Mouse (Mus musculus): ENCODE measurements around the gene Opcml. TPM values are rescaled to one million over a fixed set of nuclear protein-coding genes. Genes with fewer than 3 reads are reported as not detected.

Gene Opcml
- total RNA-seq, 2 experiments from 2014 or later, result 1.0 to 1.1 TPM

DNA sequence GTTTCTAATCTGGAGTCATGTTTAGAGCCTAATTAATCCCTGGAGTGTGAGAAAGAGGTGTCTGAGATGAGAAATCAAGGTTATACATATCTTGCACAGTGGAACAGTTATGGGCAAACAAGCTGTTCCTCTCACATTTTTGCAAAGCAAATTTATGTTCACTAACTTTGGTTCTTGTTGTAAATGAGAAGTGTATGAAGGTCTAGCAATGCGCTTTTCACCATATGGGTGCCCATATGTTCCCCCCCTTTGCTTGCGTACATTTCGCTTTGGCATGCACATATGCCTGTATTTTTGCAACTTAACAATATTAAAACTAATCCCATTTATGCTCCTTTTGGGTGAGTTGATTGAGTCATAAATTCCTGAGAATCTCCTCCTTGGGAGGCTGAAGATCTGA is 1031.5 kb downstream of the Opcml start:
- no peak for DNase-seq
- intact Hi-C loops (cut with DNase I), result no loop called here

DNA sequence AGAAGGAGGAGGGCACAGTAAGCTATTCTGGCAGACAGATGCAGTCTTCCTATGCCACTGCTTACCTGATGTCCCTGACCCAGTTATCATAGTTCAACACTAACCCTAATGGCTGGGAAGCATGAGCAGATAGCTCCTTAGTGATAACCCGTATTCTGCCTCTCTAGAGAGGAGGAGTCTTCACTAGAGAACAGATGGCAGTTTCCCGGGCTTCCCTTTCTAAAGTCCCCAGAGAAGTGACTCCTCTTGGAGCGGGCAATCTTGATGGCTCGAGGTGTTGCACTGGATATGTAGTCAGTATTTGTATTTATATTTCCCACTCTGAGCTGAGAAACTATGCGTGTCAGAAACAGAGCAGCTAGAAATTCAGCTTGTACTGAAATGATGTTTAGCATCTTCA is 1031.9 kb downstream of the Opcml start:
- intact Hi-C loops (cut with DNase I), result no loop called here
- no peak for DNase-seq

DNA sequence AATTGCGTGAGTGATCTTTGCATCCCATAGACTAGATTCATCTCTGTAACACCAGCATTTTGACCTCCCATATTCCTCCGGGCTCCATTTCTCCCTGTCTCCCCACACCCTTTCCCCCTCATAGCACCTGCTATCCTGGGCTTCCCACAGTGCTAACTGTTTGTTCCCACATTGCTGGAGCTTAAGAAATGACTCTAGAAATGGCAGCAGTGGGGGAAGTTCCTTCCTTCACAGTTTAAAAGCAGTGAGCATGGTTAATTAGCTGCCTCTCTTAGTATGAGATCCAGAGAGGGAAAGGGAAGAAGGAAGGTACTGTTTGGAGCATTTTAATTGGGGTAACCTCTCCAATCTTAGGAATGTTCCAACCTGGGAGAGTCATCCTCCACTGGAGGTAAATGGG is 1035.2 kb downstream of the Opcml start:
- intact Hi-C loops (cut with DNase I), result no loop called here
- DNase-seq, result no peak

DNA sequence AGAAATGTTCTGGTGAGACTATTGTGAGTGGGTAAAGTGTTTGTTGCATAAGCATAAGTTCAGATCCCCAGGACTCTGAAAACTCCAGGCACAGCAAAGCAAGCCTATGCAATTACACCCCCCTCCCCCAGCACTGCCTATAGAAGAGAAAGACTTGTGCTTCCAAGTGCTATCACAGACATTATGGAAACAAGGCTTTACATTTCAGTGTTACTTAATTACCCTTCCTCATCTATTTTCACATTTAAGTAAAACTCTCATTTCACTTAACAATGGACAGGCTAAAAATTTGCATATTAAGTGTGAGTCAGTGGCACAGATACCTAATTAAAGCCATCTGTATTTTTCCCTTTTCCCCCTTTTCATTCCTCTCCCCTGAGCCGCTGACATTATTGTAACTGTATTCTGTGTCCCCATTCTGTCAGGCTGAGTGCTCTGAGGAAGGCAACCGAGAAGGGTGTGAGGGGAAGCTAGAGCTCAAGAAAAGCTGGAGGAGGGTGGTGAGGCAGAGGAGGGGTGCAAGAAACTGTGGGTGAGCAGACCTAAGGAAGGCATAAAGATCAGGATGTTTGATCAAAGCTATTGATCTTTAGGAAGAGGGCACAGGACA is 1055.5 kb downstream of the Opcml start:
- intact Hi-C loops (cut with DNase I), result no loop called here
- DNase-seq, result no peak

DNA sequence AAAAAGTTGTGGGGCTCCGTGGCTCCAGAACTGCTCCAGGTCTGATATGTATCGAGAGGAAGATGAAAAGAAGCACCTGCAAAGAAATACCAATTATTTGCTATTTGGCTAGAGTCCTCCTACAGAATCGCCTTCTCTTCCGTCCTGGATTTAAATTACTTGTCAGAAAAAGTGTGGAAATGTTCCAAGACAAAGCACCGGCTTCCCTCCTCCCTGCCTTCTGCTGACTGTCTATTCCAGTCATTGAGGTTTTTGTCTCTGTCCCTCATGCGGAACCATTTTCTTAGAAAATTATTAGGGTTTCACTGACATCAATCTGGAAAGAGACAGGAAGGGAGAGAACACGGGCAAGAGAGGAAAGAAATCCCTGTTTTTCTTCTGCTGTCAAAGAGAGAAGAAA is 1065.3 kb downstream of the Opcml start:
- intact Hi-C loops (cut with DNase I), result no loop called here
- no peak for DNase-seq

DNA sequence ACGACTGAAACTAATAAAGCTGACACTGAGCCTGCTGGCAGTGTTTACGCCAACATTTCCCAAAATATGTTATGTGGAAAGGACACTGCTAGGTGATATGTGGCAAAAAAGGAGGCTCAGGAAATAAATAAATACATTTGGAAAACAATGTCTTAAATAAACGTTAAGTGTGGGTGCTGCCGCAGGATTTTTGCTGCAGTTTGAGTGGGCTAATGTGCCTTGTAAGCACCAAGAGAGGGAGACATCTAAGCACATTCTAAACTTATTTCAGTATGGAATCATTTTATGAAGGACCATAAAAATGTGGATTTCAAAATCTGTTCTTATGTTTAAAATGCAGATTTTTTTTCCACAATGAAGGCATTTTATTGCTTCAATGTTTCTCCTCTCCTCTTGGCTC is 1071.4 kb downstream of the Opcml start:
- intact Hi-C loops (cut with DNase I), result no loop called here
- DNase-seq, result no peak

DNA sequence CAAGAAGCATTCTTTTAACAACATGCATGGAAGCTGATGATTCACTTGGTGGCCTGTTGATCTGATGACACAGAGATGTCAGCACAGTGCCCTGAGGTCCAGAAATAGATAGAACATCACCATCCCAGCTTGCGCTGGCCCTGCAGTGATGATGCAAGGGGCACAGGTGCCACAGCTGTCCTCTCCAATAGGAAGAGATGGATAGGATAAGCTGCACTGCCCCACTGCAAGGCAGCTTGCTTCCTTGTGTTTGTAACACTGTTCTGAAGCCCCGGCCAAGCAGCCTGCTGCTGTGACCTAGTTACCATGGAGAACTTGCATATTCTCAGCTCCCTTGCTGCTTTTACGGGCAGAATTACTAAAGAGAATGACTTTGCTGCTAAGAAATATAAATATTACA is 1076.7 kb downstream of the Opcml start:
- no peak for DNase-seq
- intact Hi-C loops (cut with DNase I), result no loop called here

DNA sequence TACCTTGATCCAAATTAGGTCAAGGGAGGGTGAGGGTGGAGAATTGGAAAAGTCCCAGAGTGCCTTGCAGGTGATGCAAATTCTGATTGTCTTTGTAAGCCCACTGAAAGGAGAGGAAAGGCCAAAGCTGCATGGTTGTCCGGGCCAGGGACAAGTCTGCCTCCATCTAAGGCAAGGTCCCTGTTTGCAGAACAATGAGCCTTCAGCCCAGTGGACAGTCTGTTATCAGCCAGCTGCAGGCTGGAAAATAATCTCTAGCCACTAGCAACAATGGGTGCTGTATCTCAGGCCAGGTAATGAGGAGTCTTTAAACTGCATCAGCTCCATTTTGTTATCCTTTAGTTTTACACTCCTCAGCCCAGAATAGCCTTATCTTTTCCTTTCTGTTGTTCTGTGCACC is 1079.9 kb downstream of the Opcml start:
- DNase-seq, result no peak
- intact Hi-C loops (cut with DNase I), result no loop called here

DNA sequence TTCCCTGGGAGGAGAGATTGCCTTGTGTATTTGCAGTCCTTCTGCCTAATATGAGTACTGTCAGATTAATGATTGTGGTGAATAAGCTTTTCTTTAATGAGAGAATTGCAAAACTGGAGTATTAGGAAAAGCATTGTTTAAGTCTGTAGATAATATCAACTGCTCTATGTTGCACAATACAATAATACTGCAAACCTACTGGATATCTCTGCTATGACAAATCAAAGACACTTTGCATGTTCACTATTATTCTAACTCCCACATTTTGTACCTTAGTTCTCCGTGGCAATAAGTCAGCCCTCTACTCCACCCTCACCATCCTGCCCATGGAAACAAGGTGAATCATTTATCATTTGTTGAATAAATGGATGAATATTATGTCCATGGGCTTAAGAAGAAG is 1092.0 kb downstream of the Opcml start:
- no peak for DNase-seq
- intact Hi-C loops (cut with DNase I), result no loop called here

DNA sequence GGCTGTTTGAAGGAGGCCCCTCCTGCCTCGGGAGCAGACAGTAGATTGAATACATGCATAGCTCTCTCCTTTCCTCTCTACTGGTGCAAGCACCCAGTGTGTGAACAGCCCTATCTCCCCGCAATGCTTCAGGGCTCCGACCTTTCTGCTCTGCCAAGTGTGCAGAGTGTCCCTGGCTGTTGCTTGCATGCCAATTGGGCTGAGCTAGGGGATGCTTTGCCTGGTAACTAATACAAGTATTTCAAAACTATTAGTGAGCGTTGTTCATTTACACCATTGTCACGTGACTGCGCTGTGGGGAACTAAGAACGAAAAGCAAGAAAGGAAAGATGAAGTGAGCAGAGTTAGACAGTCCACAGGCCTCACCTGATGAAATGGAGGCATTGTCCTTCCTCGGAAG is 1101.0 kb downstream of the Opcml start:
- DNase-seq, result peak in 1 of 2 experiments; percentile 6
- intact Hi-C loops (cut with DNase I), result no loop called here

DNA sequence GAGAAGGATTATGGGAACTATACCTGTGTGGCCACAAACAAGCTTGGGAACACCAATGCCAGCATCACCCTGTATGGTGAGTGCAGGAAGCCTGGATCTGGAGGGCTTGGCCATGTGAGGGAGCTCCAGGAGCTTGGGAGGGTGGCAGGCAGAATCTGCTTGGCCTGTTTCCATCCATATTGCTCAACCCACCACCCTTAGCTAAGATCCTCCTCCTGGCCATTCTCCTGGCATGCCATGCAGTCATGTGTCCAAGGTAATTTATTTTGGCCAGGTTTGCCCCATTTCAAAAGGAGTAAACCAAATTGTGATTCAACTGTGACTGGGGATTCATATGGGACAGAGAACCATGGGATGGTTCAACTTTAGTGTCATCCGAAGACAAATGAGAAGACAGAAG is 1112.7 kb downstream of the Opcml start:
- DNase-seq, result no peak
- intact Hi-C loops (cut with DNase I), result no loop called here

DNA sequence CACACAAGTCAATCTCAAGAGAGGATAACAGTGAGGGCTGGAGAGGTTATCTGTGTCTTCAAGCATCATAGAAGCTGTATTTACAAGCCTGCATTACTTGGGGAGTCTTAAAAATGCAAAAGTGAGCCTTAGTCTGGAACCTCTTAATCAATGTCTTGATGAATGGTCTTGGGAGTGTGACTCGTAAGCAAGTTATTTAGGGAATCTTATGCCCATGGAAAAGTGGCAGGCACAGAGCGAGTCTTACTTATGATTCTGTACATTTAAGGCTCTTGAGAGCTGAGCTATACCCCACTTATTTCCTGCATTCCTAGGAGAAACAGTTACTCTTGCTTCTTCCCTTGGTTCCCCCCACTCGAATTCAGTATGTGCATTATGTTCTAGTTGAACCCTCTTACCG is 1119.2 kb downstream of the Opcml start:
- intact Hi-C loops (cut with DNase I), result no loop called here
- DNase-seq, result no peak

DNA sequence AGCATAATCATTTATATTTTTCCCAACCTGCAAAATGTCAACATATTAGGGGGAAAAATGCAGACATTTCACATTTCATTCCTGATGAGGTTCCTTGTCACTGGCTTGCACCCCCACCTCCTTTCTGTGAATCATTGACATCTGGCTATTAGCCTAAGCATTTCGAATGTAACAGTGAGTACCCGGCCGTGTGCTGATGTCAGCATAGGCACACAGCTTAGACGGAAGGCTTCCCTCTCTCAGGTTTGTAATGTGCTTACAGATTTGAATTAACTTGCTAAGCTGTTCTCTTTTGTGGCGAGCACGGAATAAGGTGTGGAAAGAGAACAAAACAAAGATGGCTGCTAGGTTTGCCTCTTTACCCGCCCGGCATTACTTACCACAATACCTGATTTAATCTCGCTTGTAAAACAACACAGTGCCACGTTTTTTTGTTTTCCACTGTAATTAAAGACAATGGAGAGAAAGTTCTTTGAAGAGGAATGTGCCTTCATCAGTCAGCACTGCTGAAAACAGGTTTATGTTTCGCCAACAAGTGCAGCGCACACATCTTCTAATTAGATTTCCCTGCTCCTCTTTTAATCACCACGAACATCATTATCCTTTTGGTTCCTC is 1121.1 kb downstream of the Opcml start:
- no peak for DNase-seq
- intact Hi-C loops (cut with DNase I), result no loop called here

DNA sequence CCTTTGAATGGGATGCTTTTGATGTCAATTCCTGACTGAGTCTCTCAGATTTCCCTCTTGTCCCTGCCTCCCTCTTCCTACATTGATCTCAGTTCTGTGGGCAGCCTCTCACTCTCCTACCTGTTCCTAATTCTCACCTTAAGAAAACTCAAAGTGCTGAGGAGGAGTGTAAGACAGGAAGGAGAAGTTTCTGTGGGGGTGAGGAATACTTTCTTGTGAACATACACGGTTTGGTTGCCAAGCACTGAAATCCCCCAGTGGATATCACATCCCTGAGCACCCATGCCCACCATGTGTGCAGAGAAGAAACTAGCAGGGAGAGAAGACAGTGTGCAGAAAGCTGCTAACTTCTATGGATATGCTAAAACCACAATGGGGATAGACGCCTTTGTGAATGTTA is 1141.5 kb downstream of the Opcml start:
- DNase-seq, result no peak
- intact Hi-C loops (cut with DNase I), result no loop called here

DNA sequence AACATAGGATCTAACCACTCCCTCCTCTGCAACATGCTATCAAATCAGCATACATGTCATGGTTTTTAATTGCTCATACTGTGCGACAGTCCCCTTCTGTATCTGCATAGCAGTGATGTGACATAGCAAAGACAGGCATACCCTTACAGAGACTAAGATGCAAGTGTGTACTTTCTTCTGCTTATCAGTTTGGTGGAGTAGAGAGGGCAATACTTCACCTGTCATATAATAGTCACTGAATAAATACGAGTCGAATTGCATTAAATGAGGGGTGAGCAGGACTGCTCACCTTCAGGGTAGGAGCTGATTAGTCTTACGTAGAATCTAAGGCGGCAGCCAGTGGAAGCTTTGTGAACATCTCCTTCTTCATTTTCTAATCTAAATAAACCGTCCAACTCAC is 1146.6 kb downstream of the Opcml start:
- intact Hi-C loops (cut with DNase I), result no loop called here
- DNase-seq, result no peak

DNA sequence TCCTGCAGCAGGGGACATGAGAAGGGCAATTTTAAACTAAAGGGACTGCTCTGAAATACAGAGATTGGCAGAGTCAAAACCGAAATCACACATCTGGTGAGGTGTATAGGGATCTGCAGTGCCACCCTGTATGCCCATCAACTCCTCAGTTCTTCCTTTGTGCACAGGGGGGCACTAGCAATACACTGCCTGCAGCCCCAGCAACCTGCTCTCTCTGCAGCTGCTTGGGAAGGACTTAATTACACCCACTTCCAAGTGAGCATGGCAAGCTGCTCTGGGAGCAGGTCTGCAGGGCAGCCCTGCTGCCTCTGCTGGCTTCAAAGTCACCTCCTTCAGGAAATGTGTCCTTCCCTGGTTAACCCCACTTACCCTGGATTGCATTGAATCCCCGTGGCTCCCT is 1147.4 kb downstream of the Opcml start:
- DNase-seq, result no peak
- intact Hi-C loops (cut with DNase I), result no loop called here

DNA sequence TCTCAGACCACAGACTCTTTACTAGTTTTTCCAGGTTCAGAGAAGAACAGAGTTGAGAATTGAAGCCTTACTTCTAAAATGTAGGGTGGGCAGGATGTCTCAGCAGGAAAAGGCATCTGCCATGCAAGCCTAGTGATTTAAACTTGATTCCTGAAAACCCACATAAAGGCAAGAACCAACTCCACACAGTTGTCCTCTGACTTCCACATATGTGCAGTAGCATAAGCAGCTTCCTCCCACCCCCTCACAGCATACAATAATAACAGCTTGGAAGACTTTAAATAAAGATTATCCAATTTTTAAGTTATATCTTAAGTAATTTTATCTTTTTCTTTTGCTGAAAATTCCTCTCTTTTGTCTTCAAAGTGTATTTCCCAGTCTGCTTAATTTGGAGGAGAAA is 1150.3 kb downstream of the Opcml start:
- intact Hi-C loops (cut with DNase I), result no loop called here
- no peak for DNase-seq

DNA sequence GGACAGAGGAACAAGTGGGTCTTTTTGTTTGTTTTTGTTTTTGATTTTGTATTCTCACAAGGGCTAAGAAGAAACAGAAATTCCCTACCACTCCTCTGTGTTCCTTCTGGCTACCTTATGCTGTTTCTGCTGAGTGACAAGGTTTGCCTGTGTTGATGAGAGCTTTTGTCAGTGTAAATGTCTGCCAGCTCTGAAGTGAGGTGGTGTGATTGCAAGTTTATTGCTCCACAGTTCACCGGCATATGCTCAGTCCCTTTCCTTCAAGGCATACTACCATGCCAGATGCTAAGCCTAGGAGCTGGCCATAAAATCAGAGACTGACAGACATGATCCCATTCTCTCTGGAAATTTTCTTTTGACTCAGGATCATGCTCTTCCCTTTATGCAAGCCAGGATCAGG is 1178.9 kb downstream of the Opcml start:
- intact Hi-C loops (cut with DNase I), result no loop called here

More for the DNA sequence above, 1178.9 kb downstream of the Opcml start:
- no peak for DNase-seq

Small RNA genes within 50 kb of the gene (microRNA-seq; reads per million reads assigned to microRNA genes)
- 0 reads per million in 2 experiments for gene Gm44316

Measured in heart, postnatal 14 days (tissue).